Mouse (Mus musculus): ENCODE results near the gene Slc4a4.

- no peak for TF ChIP-seq TCF3 (IDR thresholded peaks at IDR 0.05; ENCODE audit: insufficient read length, low read depth)
- no peak for TF ChIP-seq POLR2A (IDR thresholded peaks at IDR 0.05; ENCODE audit: insufficient read length, low read depth)
- no peak for TF ChIP-seq USF1 (IDR thresholded peaks at IDR 0.05; ENCODE audit: low read depth)
- TF ChIP-seq POLR2AphosphoS2 (IDR thresholded peaks at IDR 0.05; ENCODE audit: insufficient read length, low read depth), result no peak
- no peak for TF ChIP-seq TCF12 (IDR thresholded peaks at IDR 0.05; ENCODE audit: insufficient read depth, poor library complexity, severe bottlenecking)
- TF ChIP-seq E2F4 (IDR thresholded peaks at IDR 0.05; ENCODE audit: insufficient read depth), result no peak
- no peak for TF ChIP-seq MAX (IDR thresholded peaks at IDR 0.05; ENCODE audit: low read depth)
Observed at GRCm38 (mm10) chr5:89120881-89121280, 234.3 kb downstream of the Slc4a4 start.
